Mouse (Mus musculus) neutrophil, adult 83 days (primary cell): Measurements from ENCODE around the gene Tas2r105. TPM values are rescaled to one million over a fixed set of nuclear protein-coding genes. Genes with fewer than 3 reads are reported as not detected.

Source experiments
- total RNA-seq, 2 experiments: library from RNA; stranded (reverse); gene quantifications; one replicate each; pipeline ENCODE4 v1.2.4; 2023

The Tas2r105 gene
- not detected for total RNA-seq

GRCm38 (mm10) chr6:131687395-131687794 is at the start of gene Tas2r105:
TSS of gene Tas2r105 (minus strand) at chr6:131687495.

GRCm38 (mm10) chr6:131689963-131690362 is 2.7 kb upstream of the Tas2r105 start, which contains the start of gene Tas2r114:
TSS of gene Tas2r114 (minus strand) at chr6:131690063.

GRCm38 (mm10) chr6:131685644-131686043 is 1.7 kb downstream of the Tas2r105 start, which contains the start of gene Tas2r104:
TSS of gene Tas2r104 (minus strand) at chr6:131685744.

GRCm38 (mm10) chr6:131678786-131679185 is 8.5 kb downstream of the Tas2r105 start, which contains the start of gene Tas2r106:
TSS of gene Tas2r106 (minus strand) at chr6:131678886.

GRCm38 (mm10) chr6:131660049-131660448 is 27.2 kb downstream of the Tas2r105 start, which contains the start of gene Tas2r107:
TSS of gene Tas2r107 (minus strand) at chr6:131660149.

Other genes starting within 250 kb of the Tas2r105 start
- gene 5430401F13Rik, start 201.1 kb downstream of the Tas2r105 start, total RNA-seq, result not detected
- not detected for gene Gm6619, start 201.1 kb downstream of the Tas2r105 start, total RNA-seq
- not detected for gene Tas2r130, start 56.6 kb downstream of the Tas2r105 start, total RNA-seq
- gene Tas2r107, start 27.3 kb downstream of the Tas2r105 start, total RNA-seq, result not detected
- gene Tas2r106, start 8.6 kb downstream of the Tas2r105 start, total RNA-seq, result not detected
- not detected for gene Tas2r104, start 1.8 kb downstream of the Tas2r105 start, total RNA-seq
- gene Tas2r114, start 2.6 kb upstream of the Tas2r105 start, total RNA-seq, result not detected